Mouse (Mus musculus) layer of hippocampus, adult 2 months (tissue): ENCODE results near the gene Pxk. TPM values are rescaled to one million over a fixed set of nuclear protein-coding genes. Genes with fewer than 3 reads are reported as not detected.

Source experiments
- DNase-seq, 2 experiments: peaks; one replicate each; pipeline ENCODE4 v3.0.0; 2022; ENCODE audit warnings: low spot score in 2 of 2
- H3K27ac ChIP-seq: fragments of 200-600 bp; 2 replicates; pipeline ENCODE4 v1.8.1; 2022
- H3K4me3 ChIP-seq: fragments of 200-600 bp; 2 replicates; pipeline ENCODE4 v1.8.1; 2022; ENCODE audit warnings: mild to moderate bottlenecking
- CTCF ChIP-seq: fragments of 200-600 bp; conservative IDR thresholded peaks from 2 replicates; pipeline ENCODE4 v1.8.1; 2022; ENCODE audit warnings: antibody characterized with exemption, mild to moderate bottlenecking, moderate library complexity
- total RNA-seq, 2 experiments: library from RNA; stranded (reverse); gene quantifications; 2 replicates each; pipeline ENCODE4 v1.2.3; 2021

The Pxk gene
- total RNA-seq, 2 experiments from 2014 or later, result 28.5 to 28.9 TPM

DNA sequence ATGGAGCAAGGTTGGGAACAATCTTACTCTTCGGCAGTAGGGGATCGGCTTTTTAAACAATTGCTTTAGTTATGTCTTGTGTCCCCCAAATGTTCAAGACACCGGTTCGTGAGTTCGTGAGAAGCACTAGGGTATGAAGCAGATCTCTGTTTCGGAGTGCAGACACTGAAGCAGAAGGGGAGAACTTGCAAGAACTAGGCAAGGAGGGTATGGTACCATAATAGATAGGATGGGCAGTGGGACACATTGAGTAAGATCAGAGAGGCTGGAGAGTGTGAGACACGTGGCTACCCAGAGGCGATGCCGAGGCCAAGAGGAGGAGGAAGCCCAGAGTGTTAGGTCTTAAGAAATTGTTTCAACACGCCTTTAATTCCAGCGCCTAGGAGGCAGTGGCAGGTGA, 17.3 kb upstream of the Pxk start:
- TF ChIP-seq CTCF, result no peak
- Histone ChIP-seq H3K4me3 (peak overlapping the region; percentile 96), H3K27ac (peak overlapping the region; percentile 100)
- no peak for DNase-seq

DNA sequence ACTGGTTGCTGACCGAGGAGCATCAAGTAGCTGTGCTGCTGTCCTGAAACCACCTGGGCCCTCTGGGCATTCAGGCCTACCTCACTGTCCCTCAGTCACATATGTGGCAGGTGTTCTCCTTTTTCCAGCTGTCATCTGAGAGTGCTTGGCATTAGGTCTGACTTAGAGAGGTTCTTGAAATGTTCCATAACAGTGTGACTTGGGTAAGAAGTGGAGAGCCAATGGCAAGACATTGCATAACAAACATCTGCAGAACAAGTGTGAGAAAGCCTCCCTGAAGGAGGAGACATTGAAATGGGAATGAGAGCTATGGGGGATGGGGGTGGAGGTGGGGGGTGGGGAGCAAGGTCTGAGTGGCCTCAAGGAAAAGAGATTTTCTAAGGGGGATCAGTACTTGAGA, 15.1 kb upstream of the Pxk start:
- Histone ChIP-seq H3K27ac (no peak overlapping the region), H3K4me3 (no peak overlapping the region)
- no peak for DNase-seq
- no peak for TF ChIP-seq CTCF

DNA sequence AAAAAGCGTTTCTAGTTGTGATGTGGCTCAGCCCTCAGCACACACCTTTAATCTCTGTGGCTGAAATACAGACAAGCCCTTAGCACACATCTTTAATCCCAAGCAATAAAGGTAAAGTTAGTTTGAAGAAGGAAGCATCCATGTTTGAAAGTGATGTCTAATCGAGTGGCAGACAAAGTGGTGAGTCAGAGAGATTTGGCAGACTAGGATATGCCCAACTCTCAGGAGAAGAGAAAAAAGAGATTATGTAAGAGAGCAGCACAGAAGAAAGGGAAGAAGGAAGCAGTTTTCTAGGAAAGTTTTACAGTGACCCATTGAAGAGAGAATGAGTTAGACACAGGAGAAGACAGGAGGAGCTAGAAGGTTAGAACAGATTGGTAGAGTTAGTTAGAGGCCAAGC, 9.0 kb upstream of the Pxk start:
- no peak for DNase-seq
- no peak for TF ChIP-seq CTCF
- no peak overlapping the region for H3K4me3 ChIP-seq
- no peak overlapping the region for H3K27ac ChIP-seq

DNA sequence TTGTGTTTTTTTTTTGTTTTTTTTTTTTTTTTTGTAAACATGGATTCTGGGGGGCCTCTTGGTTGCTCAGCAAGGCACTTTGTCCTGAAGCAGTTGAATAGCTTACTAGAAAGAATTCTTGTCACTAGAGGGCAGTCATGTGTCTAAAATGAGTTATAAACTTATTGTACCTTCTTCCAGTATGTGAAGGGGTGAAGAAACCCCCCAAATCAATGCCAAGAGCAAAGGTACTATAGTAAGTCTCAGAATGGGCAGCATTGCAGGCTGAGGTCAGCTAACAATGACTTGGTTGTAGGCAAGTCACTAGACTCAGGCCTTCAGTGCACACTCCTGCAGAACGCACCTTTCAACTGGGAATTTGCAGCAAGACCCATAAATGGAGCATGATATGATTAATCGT, 5.4 kb upstream of the Pxk start:
- Histone ChIP-seq H3K27ac (no peak overlapping the region), H3K4me3 (no peak overlapping the region)
- peak; percentile 78 for TF ChIP-seq CTCF
- DNase-seq, result peak in 1 of 2 experiments; percentile 35

DNA sequence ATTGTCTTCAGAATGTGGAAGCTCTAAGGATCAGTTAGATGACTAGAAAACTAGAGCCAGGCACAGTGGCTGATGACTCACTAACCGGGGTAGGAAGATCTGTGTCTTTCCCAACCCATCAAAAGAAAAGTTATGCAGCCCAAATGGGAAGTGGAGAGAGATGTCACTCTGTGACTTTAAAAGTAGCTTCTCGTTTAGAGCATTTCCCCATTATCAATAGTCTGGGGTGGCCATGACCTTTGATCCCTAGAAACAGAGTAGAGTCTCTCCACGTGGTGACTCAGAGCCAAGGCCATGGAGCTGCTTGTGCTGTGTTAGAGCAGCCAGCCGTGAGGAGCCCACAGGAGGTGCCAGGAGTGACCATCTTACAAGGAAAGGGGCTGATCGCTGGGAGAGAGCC, 4.6 kb upstream of the Pxk start:
- no peak for TF ChIP-seq CTCF
- H3K27ac ChIP-seq, result no peak overlapping the region

DNA sequence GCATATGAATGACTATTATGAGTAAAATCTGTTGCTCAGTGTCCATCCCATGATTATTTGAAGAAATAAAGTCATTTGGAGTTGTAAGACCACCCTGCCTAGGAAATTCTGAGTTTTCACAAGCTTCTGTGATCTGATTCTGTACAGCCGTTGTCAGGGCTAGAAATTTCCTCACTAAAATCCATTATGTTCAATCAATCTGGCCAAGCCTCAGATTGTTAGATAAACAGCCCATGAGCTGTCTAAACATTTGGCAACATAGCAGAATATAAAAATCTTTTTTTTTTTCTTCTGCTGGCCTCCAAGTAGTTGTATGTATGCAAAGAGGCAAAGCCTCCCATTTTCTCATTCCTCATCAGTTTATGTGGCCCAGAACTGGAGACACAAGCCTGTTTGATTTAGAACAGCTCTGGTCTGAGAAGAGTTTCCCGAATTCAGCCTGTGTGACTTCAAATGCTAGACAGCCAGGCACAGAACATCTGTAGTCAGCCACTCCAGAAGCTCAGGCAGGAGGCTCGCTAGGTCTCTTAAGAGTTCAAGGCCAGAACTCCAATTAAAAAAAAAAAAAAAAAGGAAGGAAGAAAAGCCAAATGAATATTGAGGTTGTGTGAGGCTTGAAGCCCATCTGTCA, 3.0 kb upstream of the Pxk start:
- no peak for DNase-seq
- peak overlapping the region; percentile 36; the same call in 1 of the 2 replicates for H3K27ac ChIP-seq
- H3K4me3 ChIP-seq, result 0 out of 2 replicates have a peak overlapping the region, but pooled peaks have one; percentile 2
- TF ChIP-seq CTCF, result no peak

More for the DNA sequence above, 4.6 kb upstream of the Pxk start:
- H3K4me3 ChIP-seq, result no peak overlapping the region
- no peak for DNase-seq

DNA sequence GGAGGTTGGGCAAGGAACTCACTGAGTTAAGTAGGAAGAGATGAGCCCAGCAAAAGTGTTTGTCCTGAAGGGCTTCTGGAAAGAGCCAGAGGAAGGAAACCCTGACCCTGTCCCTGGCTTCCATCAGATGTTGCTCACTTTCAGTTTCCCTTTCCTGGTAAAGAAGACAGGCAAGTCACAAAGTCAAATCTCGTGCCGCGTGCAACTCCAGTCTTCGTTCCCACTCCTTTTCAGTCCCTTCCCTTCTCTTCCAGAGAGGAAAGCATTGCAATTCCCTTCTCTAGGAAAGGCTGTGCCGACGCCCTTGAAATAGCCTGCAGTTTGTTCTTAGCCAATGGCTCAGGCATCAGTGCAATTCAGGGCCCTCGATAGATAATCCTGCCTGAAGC, 2.5 kb upstream of the Pxk start:
- H3K27ac ChIP-seq, result peak overlapping the region; percentile 36
- DNase-seq, result no peak
- peak overlapping the region; percentile 2; the same call in 1 of the 2 replicates for H3K4me3 ChIP-seq
- no peak for TF ChIP-seq CTCF

DNA sequence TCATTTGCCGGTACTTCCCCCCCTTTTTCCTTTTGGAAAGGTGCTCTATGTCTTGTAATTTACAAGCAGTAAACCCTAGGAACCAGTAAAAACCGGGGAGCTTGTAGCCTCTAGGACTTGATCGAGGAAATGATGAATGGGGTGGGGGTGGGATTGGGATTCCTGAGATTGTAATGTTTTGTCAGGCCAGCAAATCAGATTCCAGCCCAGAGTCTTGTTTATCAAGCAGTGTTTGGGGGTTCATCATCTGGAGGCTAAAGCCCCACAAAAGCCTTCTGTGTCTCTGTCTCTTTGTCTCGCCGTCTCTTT, 630 bp downstream of the Pxk start:
- TF ChIP-seq CTCF, result no peak
- peak overlapping the region; percentile 88 for H3K27ac ChIP-seq
- DNase-seq, result no peak
- peak overlapping the region; percentile 70 for H3K4me3 ChIP-seq

DNA sequence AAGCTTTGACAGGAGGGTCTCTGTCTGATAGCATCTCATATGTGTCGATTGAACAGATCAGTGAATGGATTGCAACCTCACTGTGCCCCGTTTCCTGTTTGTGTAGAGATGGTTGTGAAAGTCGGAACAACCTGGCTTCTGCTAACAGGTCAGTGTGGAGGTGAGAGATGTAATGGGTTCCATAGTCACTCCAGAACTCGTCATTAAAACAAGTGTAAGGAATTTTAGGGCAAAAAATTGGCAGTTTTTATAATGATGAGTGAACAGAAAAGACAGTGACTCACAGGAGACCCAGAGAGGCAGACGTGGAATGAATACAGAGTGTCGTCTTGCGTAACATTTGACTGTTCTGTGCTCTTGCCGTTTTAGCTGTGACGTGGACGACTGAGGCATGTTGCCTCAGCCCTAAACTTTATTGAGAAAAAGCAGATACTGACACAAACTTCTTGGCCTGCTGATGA, 1.6 kb downstream of the Pxk start:
- DNase-seq, result peak in 1 of 2 experiments; percentile 37
- no peak for TF ChIP-seq CTCF
- H3K4me3 ChIP-seq, result peak overlapping the region; percentile 70
- peak overlapping the region; percentile 88 for H3K27ac ChIP-seq

DNA sequence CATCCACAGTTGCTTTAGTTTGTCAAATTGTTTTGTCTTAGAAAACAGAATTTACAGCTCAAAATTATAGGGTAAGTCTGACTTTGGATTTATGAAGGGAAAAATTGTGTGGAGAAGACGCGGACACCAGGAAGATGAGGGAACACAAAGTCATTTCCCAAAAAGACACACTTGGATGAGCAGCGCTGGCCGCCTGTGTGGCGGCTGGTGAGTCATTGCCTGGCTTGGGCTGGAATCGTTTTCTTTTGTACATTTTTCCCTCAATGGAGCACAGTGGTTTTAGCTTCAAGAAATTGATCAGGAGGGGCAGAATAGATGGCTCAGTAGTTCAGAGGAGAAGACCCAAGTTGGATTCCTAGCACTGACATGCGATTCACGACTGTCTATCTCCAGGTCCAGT, 3.9 kb downstream of the Pxk start:
- no peak for DNase-seq
- no peak for TF ChIP-seq CTCF
- Histone ChIP-seq H3K27ac (no peak overlapping the region), H3K4me3 (no peak overlapping the region)

DNA sequence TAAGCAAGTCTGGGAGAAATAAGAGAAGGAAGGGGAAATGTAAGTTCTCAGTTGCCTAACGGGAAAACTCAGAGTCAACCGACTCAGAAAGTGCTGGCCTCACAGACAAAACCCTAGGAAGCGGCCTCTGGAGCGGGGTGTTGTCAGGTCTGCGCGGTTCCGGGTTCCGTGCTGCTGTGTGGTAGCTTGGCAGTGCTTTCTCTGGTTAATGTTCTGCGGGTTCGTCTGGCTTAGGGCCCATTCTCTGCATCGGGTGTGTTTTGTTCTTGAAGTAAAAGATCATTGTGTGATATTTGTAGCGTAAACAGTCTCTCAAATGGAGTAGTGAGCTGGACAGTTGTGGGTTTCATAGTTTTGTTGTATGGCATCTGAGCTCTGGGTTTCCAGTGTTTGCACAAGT, 4.7 kb downstream of the Pxk start:
- TF ChIP-seq CTCF, result no peak
- Histone ChIP-seq H3K27ac (0 out of 2 replicates have a peak overlapping the region, but pooled peaks have one; percentile 14), H3K4me3 (no peak overlapping the region)
- no peak for DNase-seq

DNA sequence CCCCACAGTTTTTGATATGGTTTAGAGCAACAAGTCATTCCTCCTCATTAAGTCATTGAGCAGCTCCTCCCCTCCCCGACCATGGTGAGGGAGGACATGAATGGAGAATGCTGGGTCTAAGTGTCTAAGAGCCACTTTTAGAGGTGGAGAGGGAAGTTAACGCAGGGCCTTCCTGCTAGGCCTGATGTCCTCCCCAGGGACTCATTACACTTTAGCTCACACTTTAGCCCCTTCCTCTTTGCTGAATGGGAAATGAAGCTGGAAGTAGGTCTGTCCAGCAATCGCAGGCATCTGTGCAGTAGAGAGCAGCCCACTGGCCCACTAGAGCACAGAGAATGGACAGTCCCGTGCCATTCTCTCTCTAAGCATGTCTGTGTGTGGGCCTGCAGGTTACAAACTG, 10.0 kb downstream of the Pxk start:
- Histone ChIP-seq H3K27ac (no peak overlapping the region), H3K4me3 (no peak overlapping the region)
- no peak for TF ChIP-seq CTCF
- no peak for DNase-seq

DNA sequence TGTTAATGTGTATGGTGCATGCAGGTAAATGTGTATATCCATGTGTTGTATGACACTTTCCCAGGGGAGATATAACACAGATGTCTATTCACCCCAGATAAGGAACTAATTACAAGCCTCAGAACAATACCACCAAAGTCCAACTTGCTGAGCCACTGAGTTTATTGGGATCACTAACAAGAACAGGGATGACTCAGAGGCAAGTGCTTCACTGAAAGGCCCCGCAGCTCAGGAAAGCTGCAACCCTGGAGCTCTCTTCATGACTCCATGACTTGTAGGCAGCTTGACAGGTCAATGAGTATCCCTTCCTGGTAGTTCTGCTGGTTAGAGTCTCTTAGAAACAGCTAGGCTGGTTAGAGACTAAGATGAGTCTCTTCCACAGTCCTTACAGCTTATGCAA, 11.0 kb downstream of the Pxk start:
- DNase-seq, result no peak
- TF ChIP-seq CTCF, result no peak
- Histone ChIP-seq H3K27ac (no peak overlapping the region), H3K4me3 (no peak overlapping the region)

DNA sequence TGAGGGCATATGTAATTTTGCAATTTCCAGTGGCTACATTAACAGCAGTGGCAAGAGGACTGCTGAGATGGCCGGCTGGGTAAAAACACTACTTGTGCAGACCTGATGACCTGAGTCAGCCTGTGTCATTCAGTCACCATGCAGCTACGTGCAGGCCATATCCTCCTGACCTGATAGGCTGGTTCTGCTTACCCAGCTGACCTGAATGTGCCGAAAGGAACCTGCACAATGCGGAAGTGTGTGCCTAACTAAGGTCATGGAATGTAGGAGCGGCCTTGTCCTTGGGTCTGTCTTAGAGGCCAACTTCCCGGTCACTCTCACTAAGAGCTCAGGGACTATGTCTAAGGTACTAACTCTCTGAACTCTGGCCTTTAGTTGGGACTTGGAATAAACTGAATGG, 13.5 kb downstream of the Pxk start:
- H3K27ac ChIP-seq, result no peak overlapping the region
- no peak for TF ChIP-seq CTCF

More for the DNA sequence above, 13.5 kb downstream of the Pxk start:
- no peak for DNase-seq
- no peak overlapping the region for H3K4me3 ChIP-seq
